Mouse (Mus musculus): ENCODE measurements at regions not wholly inside any gene's neighbourhood (a gene's known extent, or its start where the extent isn't known, plus 50 kb on each side); places are given as distances from the start of the nearest gene placed in this dataset.

- DNase-seq = peak; percentile 17
Measured at GRCm38 (mm10) chr4:9081701-9082562, 843.1 kb upstream of the Car8 start.

- DNase-seq = no peak
Measured at GRCm38 (mm10) chr4:9080821-9081493, 842.1 kb upstream of the Car8 start.

- no peak for DNase-seq
Measured at GRCm38 (mm10) chr4:9079828-9080245, 841.0 kb upstream of the Car8 start.

GRCm38 (mm10) chr4:9074447-9074846, 835.6 kb upstream of the Car8 start:
- DNase-seq = no peak

GRCm38 (mm10) chr4:9073736-9074428, 835.0 kb upstream of the Car8 start:
- no peak for DNase-seq

GRCm38 (mm10) chr4:9072321-9072720, 833.5 kb upstream of the Car8 start:
- DNase-seq = no peak

- DNase-seq = no peak
Measured at GRCm38 (mm10) chr4:9067874-9068273, 829.0 kb upstream of the Car8 start.

GRCm38 (mm10) chr4:9065981-9066815, 827.4 kb upstream of the Car8 start:
- no peak for DNase-seq

- DNase-seq = no peak
Measured at GRCm38 (mm10) chr4:9061941-9062340, 823.1 kb upstream of the Car8 start.

- DNase-seq = no peak
Measured at GRCm38 (mm10) chr4:9060221-9060620, 821.4 kb upstream of the Car8 start.

GRCm38 (mm10) chr4:9057676-9058075, 818.8 kb upstream of the Car8 start:
- DNase-seq = no peak

- DNase-seq = no peak
Measured at GRCm38 (mm10) chr4:9057113-9057512, 818.3 kb upstream of the Car8 start.

GRCm38 (mm10) chr4:9055876-9056275, 817.0 kb upstream of the Car8 start:
- DNase-seq = peak; percentile 13

GRCm38 (mm10) chr4:9055266-9055820, 816.5 kb upstream of the Car8 start:
- no peak for DNase-seq

- DNase-seq = no peak
Measured at GRCm38 (mm10) chr4:9048817-9049216, 810.0 kb upstream of the Car8 start.

GRCm38 (mm10) chr4:9047151-9047550, 808.3 kb upstream of the Car8 start:
- DNase-seq = no peak

- DNase-seq = no peak
Measured at GRCm38 (mm10) chr4:9046436-9046835, 807.6 kb upstream of the Car8 start.

- DNase-seq = no peak
Measured at GRCm38 (mm10) chr4:9046030-9046429, 807.2 kb upstream of the Car8 start.

- DNase-seq = no peak
Measured at GRCm38 (mm10) chr4:9036005-9036404, 797.2 kb upstream of the Car8 start.

- no peak for DNase-seq
Measured at GRCm38 (mm10) chr4:9035350-9035749, 796.5 kb upstream of the Car8 start.

- no peak for DNase-seq
Measured at GRCm38 (mm10) chr4:9034280-9034679, 795.4 kb upstream of the Car8 start.

- no peak for DNase-seq
Measured at GRCm38 (mm10) chr4:9033106-9033642, 794.3 kb upstream of the Car8 start.

All from right cerebral cortex, adult 18-20 months (tissue).